Mouse (Mus musculus) CH12.LX (cell line): ENCODE measurements at regions not wholly inside any gene's neighbourhood (a gene's known extent, or its start where the extent isn't known, plus 50 kb on each side); places are given as distances from the start of the nearest gene placed in this dataset.

Experiments used
- CTCF ChIP-seq, 2 experiments: IDR thresholded peaks in 1 of 2; conservative IDR thresholded peaks in 1 of 2; 2 replicates each; pipeline ENCODE4 v1.5.1; 2011 to 2012; ENCODE audit warnings: low read depth in 2 of 2, low read length in 2 of 2, improper control_type of control experiment in 1 of 2, inconsistent platforms in 1 of 2, mild to moderate bottlenecking in 1 of 2, moderate library complexity in 1 of 2
- E2F4 ChIP-seq: IDR thresholded peaks from 2 replicates; pipeline ENCODE4 v1.6.1; 2011; ENCODE audit warnings: low read depth, low read length, improper control_type of control experiment; ENCODE audit not compliant: insufficient replicate concordance
- ELF1 ChIP-seq: IDR thresholded peaks from 2 replicates; pipeline ENCODE4 v1.6.1; 2014; ENCODE audit warnings: low read depth, mild to moderate bottlenecking, inconsistent platforms, low read length, improper control_type of control experiment
- ETS1 ChIP-seq: conservative IDR thresholded peaks from 2 replicates; pipeline ENCODE4 v1.6.1; 2012; ENCODE audit warnings: low read depth, mild to moderate bottlenecking, inconsistent platforms, low read length, improper control_type of control experiment, moderate library complexity
- JUND ChIP-seq: conservative IDR thresholded peaks from 2 replicates; pipeline ENCODE4 v1.6.1; 2011; ENCODE audit warnings: low read depth, low read length, improper control_type of control experiment
- MAX ChIP-seq: IDR thresholded peaks from 2 replicates; pipeline ENCODE4 v1.6.1; 2011; ENCODE audit warnings: low read length, improper control_type of control experiment
- POLR2A ChIP-seq: IDR thresholded peaks from 2 replicates; pipeline ENCODE4 v1.6.1; 2011; ENCODE audit warnings: low read depth, mild to moderate bottlenecking, improper control_type of control experiment, low read length
- SIN3A ChIP-seq: IDR thresholded peaks from 2 replicates; pipeline ENCODE4 v1.6.1; 2012; ENCODE audit warnings: low read length, improper control_type of control experiment, inconsistent platforms
- SMC3 ChIP-seq: IDR thresholded peaks from 2 replicates; pipeline ENCODE4 v1.6.1; 2011; ENCODE audit warnings: low read depth, low read length, improper control_type of control experiment
- USF1 ChIP-seq: IDR thresholded peaks from 2 replicates; pipeline ENCODE4 v1.6.1; 2014; ENCODE audit warnings: low read depth, mild to moderate bottlenecking, inconsistent platforms, low read length, improper control_type of control experiment
- ZC3H11A ChIP-seq: IDR thresholded peaks from 2 replicates; pipeline ENCODE4 v1.6.1; 2012; ENCODE audit warnings: low read depth, mild to moderate bottlenecking, inconsistent platforms, low read length, improper control_type of control experiment

DNA sequence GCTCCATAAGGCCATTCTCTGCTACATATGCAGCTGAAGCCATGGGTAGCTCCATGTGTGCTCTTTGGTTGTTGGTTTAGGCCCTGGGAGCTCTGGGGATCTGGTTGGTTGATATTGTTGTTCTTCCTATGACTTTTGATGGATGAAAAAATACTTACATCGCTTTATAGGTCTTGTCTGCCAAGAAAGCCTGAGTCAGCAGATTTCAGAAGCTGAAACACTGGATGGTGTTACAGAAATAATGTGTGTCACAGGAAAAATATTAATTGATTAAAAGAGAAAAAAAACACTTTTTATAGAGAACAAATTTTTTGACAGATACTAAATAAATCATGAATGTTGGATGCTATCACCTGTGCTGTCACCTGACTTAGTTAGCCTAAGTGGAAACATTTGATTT, 52.4 kb upstream of the Plxna2 start:
- TF ChIP-seq CTCF (conservative IDR thresholded peaks at IDR 0.05 in 1 of 2, IDR thresholded peaks at IDR 0.05 in 1 of 2; ENCODE audit: low read depth in 2 of 2, low read length in 2 of 2) (no peak), USF1 (no peak), SMC3 (no peak), ELF1 (no peak), MAX (no peak), POLR2A (no peak), JUND (no peak), ETS1 (no peak), ZC3H11A (no peak), SIN3A (no peak), E2F4 (no peak)
